Mouse (Mus musculus): ENCODE data around the gene Smg5. TPM values are rescaled to one million over a fixed set of nuclear protein-coding genes. Genes with fewer than 3 reads are reported as not detected.

Gene Smg5
- polyA plus RNA-seq, 2 experiments from 2014 or later, result 24.2 to 34.9 TPM

DNA sequence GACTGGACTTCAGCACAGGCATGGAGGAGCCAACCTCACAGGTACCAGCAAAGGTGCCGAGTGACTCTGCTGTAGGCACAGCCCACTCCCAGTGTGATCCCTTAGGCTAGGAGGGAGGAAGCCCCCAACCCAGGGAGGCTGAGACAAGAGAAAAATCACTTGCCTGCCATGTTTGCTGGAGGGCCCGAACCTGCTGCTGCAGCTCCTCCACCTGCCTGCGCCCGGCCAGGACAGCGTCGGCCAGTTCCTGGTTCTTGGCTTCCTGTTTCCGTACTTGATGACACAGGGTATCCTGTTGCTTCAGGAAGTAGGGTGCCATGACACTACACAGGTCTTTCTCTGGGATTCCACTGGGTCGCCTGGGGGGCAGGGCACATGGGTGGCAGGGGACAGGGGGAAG lies 59.7 kb downstream of the Smg5 start:
- no peak for ATAC-seq

DNA sequence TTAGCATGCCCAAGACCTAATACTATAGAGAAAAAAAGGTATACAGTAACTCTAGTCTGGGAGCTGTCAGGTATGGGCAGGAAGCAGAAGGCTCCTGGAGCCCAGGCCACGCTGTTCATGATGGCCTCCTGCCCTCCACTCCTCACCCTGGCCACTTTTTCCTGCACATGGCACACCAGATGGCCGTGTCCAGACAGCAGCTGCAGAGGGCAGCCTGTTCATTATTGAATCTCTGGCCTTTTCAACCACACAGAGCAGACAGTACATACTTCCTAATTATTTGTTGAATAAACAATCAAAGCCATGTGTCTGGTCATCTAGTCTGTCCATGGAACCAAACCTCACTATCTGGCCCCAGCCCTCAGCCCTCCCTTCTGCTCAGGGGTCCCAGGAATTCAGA lies 62.6 kb downstream of the Smg5 start:
- ATAC-seq, result no peak

DNA sequence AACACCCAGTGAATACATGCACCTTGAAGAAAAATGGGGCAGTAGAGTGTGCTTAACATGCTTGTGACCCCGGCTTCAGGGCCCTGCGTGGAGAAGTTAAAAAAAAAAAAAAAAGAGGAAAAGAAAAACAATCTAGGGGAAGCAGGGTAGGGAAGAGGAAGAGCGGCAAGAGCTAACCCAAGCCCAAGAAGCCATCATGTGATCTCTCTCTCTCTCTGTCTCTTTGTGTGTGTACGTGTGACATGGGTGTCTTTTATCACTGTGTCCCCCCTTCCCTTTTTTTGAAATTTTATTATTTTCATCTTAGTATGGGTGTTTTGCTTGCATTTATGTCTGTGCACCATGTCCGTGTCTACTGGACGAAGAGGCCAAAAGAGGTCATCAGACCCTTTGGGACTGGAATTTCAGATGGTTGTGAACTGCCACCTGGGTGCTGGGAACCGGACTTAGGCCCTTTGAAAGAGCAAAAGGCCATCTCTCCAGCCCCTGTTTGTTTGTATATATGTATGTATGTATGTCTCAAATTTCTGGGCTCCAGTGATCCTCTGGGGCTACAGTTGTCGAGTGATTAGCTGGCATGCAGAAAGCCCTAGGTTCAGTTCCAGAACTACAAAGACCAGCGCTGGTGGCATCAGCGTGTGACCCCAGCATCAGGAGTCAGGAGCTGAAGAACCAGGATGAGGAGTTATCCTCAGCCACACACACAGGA lies 67.6 kb downstream of the Smg5 start:
- ATAC-seq, result no peak

DNA sequence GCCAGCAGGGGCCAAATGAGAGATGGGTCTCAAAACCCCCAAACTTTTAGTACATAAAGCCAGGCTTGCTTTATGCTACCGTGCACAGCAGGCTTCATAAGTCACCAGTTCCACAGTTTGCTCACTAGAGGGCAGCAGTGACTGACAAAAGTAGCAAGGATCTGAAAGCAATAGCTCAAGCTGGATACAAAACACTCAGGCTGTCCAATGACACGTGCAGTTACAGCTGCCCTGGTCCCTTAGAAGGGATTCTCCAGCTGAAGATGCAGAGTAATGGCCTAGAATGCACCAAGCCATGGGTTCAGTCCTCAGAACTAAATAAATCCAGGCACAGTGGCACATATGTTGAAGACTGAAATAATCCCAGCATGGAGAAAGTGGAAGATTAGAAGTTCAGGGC lies 71.0 kb downstream of the Smg5 start:
- ATAC-seq, result peak; percentile 36

DNA sequence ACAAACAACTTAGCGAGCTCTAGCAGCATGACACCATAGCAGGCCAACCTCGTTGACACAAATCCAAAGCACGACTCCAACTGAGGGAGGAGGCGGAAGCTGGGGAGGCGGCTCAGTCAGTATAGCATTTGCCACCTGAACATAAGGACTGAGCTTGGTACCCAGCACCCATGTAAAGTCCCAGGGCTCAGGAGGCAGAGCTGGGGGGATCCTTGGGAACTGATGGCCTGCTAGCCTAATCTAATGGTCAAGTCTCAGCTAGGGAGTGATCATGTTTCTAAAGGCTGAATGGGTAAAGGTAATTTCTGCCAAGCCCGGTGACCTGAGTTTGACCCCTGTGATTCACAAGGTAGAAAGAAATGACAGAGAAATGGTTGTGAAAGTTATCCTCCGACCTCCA lies 71.5 kb downstream of the Smg5 start:
- ATAC-seq, result no peak

DNA sequence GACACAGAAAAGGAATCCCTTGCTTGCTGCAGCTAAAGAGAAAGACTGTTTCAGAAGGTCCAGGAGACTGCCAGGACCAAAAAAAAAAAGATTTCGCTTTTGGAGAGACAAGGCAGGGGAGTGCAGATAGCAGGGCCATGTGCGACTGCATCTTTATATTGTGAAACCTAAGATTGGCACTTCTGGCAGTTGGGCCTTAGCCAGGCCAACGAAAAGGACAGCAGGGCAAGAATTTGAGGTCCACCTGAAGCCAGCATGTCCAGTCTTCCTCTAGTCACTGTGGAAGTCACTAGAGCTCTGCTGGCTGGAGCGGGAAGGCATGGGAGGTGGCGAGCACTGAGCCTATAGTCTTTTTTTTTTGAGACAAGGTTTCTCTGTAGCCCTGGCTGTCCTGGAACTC lies 72.9 kb downstream of the Smg5 start:
- ATAC-seq, result no peak

DNA sequence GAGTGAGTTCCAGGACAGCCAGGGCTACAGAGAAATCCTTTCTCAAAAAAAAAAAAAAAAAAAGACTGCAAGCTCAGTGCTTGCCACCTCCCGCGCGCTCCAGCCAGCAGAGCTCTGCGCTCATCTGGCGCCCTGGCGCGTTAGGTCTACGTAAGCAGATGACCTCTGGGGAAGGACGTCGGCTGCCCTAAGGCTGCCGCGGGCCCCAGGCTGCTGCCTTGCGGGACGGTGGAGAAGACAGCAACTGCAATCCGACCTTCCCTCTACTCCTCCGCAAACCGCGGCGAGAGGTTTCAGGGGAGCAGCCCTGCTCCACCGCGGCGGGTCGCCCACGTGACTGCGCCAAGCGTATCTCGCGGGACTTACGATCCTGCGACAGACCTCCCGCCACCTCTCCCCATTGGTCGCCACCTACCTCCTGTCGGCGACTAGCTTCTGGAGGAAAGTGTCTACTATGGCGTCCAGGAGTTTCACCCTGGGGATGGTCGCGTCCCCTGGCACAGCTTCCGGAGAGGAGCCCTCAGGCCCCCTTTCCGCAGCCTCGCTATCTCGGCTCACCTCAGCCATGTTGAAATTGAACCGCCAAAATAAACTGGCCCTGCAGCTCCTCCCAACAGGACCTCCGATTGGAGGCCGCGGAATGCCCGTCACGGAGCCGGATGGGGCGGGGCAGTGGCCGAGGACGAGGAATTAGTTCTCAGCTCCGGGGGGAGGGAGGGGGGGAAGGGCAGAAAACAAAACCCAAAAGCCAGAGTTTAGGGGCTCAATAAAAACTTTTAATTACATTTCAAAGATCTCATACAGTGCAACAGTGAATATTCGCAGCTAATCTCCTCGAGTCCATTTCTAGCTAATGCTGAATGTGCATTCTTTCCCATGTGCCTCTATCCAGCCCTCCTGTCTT lies 73.9 kb downstream of the Smg5 start, which contains the start of gene Pmf1:
Gene Pmf1, minus strand, starts transcription at position 591 of the 904 bp plus-strand sequence.
- peak; percentile 95 for ATAC-seq

DNA sequence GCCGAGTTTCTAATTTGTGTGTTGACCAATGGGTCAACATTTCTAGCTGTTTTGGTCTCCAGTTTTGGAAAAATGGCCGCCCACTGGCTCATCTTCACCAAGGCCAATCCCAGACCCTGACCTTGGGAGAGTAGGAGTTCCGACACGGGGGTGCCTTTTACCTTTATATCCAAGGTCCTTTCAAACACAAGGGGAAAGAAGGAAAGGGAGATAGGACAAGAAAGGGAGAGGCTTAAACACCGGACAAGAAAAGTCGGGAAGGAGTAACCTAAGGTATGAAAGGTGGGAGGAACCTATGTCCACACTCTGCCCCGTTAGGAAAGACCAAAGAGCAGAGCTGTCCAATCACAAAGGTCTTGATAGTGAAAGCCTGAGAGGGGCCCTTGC lies 74.6 kb downstream of the Smg5 start:
- no peak for ATAC-seq

DNA sequence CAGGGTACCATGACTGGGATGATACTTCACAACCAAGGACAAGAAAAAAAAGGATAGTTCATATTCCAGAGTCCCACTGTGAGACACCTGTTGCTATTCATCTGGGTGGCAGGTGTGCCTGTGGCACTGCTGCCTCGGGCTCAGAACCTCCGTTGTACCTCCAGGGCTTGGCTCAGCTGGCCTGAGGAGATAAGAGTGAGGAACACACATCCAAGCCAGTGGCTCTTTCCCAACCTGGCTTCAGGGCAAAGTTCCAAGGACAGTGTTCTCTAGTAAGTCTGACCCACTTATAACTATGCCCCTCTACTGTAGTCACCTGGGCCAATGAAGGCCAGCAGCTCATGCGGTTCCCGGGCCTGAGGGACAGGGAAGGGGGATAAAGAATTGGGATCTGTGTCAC lies 75.6 kb downstream of the Smg5 start:
- no peak for ATAC-seq

Other genes with a start within 250 kb of the Smg5 start
- gene Mef2d, start 193.9 kb upstream of the Smg5 start, polyA plus RNA-seq (2017; shearing (Covaris generic)), result 10 to 100 TPM; 30.9 to 36.1 TPM
- not detected for gene Rhbg, start 81.6 kb upstream of the Smg5 start, polyA plus RNA-seq (2017; shearing (Covaris generic))
- gene Gm38392, start 49.0 kb upstream of the Smg5 start, polyA plus RNA-seq (2017; shearing (Covaris generic)), result not detected
- 1 to 10 TPM; 5.8 to 7.7 TPM for gene Tsacc, start 39.3 kb upstream of the Smg5 start, polyA plus RNA-seq (2017; shearing (Covaris generic))
- 100 to 1,000 TPM; 189 to 216 TPM for gene Cct3, start 39.1 kb upstream of the Smg5 start, polyA plus RNA-seq (2017; shearing (Covaris generic))
- 100 to 1,000 TPM; 370 to 504 TPM for gene Glmp, start 11.2 kb upstream of the Smg5 start, polyA plus RNA-seq (2017; shearing (Covaris generic))
- 1 to 10 TPM; 1.1 to 2.2 TPM for gene Tmem79, start 112 bp upstream of the Smg5 start, polyA plus RNA-seq (2017; shearing (Covaris generic))
- gene Paqr6, start 28.3 kb downstream of the Smg5 start, polyA plus RNA-seq (2017; shearing (Covaris generic)), result not detected
- not detected for gene Bglap3, start 36.5 kb downstream of the Smg5 start, polyA plus RNA-seq (2017; shearing (Covaris generic))
- not detected for gene Bglap2, start 42.4 kb downstream of the Smg5 start, polyA plus RNA-seq (2017; shearing (Covaris generic))
- not detected for gene Bglap, start 48.2 kb downstream of the Smg5 start, polyA plus RNA-seq (2017; shearing (Covaris generic))
- 10 to 100 TPM; 37.2 to 52.9 TPM for gene Pmf1, start 74.1 kb downstream of the Smg5 start, polyA plus RNA-seq (2017; shearing (Covaris generic))
- gene Slc25a44, start 88.9 kb downstream of the Smg5 start, polyA plus RNA-seq (2017; shearing (Covaris generic)), result 10 to 100 TPM; 17.5 to 18.5 TPM
- gene Sema4a, start 124.9 kb downstream of the Smg5 start, polyA plus RNA-seq (2017; shearing (Covaris generic)), result 10 to 100 TPM; 17.6 to 32.8 TPM
- 1 to 10 TPM; 5.0 to 5.1 TPM for gene Lmna, start 173.7 kb downstream of the Smg5 start, polyA plus RNA-seq (2017; shearing (Covaris generic))
- 1 to 10 TPM in 1 of 2 experiments, under 1 TPM in 1; 0.60 to 1.5 TPM for gene Mex3a, start 196.1 kb downstream of the Smg5 start, polyA plus RNA-seq (2017; shearing (Covaris generic))
- not detected for gene Rab25, start 212.0 kb downstream of the Smg5 start, polyA plus RNA-seq (2017; shearing (Covaris generic))
- 100 to 1,000 TPM; 197 to 234 TPM for gene Lamtor2, start 216.8 kb downstream of the Smg5 start, polyA plus RNA-seq (2017; shearing (Covaris generic))
- 10 to 100 TPM; 11.9 to 12.0 TPM for gene Ubqln4, start 217.5 kb downstream of the Smg5 start, polyA plus RNA-seq (2017; shearing (Covaris generic))
- gene Ssr2, start 239.6 kb downstream of the Smg5 start, polyA plus RNA-seq (2017; shearing (Covaris generic)), result 100 to 1,000 TPM; 160 to 161 TPM